Mouse (Mus musculus): Measurements from ENCODE around the gene Ifitm5.

The Ifitm5 gene

GRCm38 (mm10) chr7:140939669-140940171 lies 10.4 kb downstream of the Ifitm5 start:
- no peak for DNase-seq

- DNase-seq: no peak
Measured at GRCm38 (mm10) chr7:140938896-140939295, 11.2 kb downstream of the Ifitm5 start.

- no peak for DNase-seq
Measured at GRCm38 (mm10) chr7:140938436-140938835, 11.7 kb downstream of the Ifitm5 start.

GRCm38 (mm10) chr7:140927181-140927580 lies 22.9 kb downstream of the Ifitm5 start:
- no peak for DNase-seq

- DNase-seq: no peak
Measured at GRCm38 (mm10) chr7:140923070-140923775, 26.9 kb downstream of the Ifitm5 start.

GRCm38 (mm10) chr7:140922398-140923069 lies 27.6 kb downstream of the Ifitm5 start:
- DNase-seq: peak; percentile 47

GRCm38 (mm10) chr7:140921225-140921975 lies 28.7 kb downstream of the Ifitm5 start:
- DNase-seq: no peak

- no peak for DNase-seq
Measured at GRCm38 (mm10) chr7:140920418-140921029, 29.6 kb downstream of the Ifitm5 start, which contains the start of gene Nlrp6. Nlrp6 (plus strand) TSS chr7:140920902.

- DNase-seq: no peak
Measured at GRCm38 (mm10) chr7:140919911-140920310, 30.2 kb downstream of the Ifitm5 start.

- no peak for DNase-seq
Measured at GRCm38 (mm10) chr7:140914031-140914690, 35.9 kb downstream of the Ifitm5 start.

- DNase-seq: no peak
Measured at GRCm38 (mm10) chr7:140912846-140913482, 37.1 kb downstream of the Ifitm5 start.

- DNase-seq: no peak
Measured at GRCm38 (mm10) chr7:140912293-140912692, 37.8 kb downstream of the Ifitm5 start.

GRCm38 (mm10) chr7:140908634-140909107 lies 41.4 kb downstream of the Ifitm5 start:
- DNase-seq: peak; percentile 48

- DNase-seq: no peak
Measured at GRCm38 (mm10) chr7:140908181-140908580, 41.9 kb downstream of the Ifitm5 start.

GRCm38 (mm10) chr7:140907697-140908096 lies 42.4 kb downstream of the Ifitm5 start:
- DNase-seq: no peak

- no peak for DNase-seq
Measured at GRCm38 (mm10) chr7:140907131-140907530, 43.0 kb downstream of the Ifitm5 start.

- no peak for DNase-seq
Measured at GRCm38 (mm10) chr7:140905642-140906081, 44.4 kb downstream of the Ifitm5 start.

GRCm38 (mm10) chr7:140903212-140903611 lies 46.9 kb downstream of the Ifitm5 start:
- DNase-seq: peak; percentile 60

- DNase-seq: no peak
Measured at GRCm38 (mm10) chr7:140902036-140902875, 47.8 kb downstream of the Ifitm5 start.

GRCm38 (mm10) chr7:140900220-140900619 lies 49.9 kb downstream of the Ifitm5 start, which contains the start of gene Cox8b:
Cox8b (minus strand) TSS chr7:140900446.
- no peak for DNase-seq

- DNase-seq: no peak
Measured at GRCm38 (mm10) chr7:140899121-140899520, 51.0 kb downstream of the Ifitm5 start.

Data from right cerebral cortex, postnatal 25 days (tissue).